Mouse (Mus musculus) ES-Bruce4 (cell line): ENCODE data around the gene Unc13b.

Experiments
- CTCF ChIP-seq: IDR thresholded peaks from one replicate; pipeline ENCODE4 v1.8.1; 2011; ENCODE audit warnings: low read depth, low read length
- EP300 ChIP-seq: IDR thresholded peaks from 2 replicates; pipeline ENCODE4 v1.6.1; 2011; ENCODE audit warnings: low read depth, low read length; ENCODE audit not compliant: insufficient read depth
- POLR2A ChIP-seq: IDR thresholded peaks from one replicate; pipeline ENCODE4 v1.8.1; 2011; ENCODE audit warnings: low read length; ENCODE audit not compliant: insufficient read depth

GRCm38 (mm10) chr4:43216491-43216890 lies 157.7 kb downstream of the Unc13b start:
- TF ChIP-seq EP300: no peak
- no peak for TF ChIP-seq CTCF
- TF ChIP-seq POLR2A: no peak
